Mouse (Mus musculus) layer of hippocampus, postnatal 14 days (tissue): ENCODE data around the gene Sertad1. TPM values are rescaled to one million over a fixed set of nuclear protein-coding genes. Genes with fewer than 3 reads are reported as not detected.

Experiments
- DNase-seq, 2 experiments: peaks; one replicate each; pipeline ENCODE4 v3.0.0; 2021 to 2022; ENCODE audit warnings: low spot score in 2 of 2, mixed read lengths in 1 of 2
- long read RNA-seq, 2 experiments: library from polyadenylated mRNA; stranded (forward); transcript quantifications; one replicate each; pipeline ENCODE4 v2.0.0; 2021
- total RNA-seq, 2 experiments: library from RNA; stranded (reverse); gene quantifications; 2 replicates each; pipeline ENCODE4 v1.2.3; 2021

The Sertad1 gene
- total RNA-seq: 1 to 10 TPM; 6.1 to 6.9 TPM
- long read RNA-seq, experiment 1, partial matches to known transcripts: 0 of 6 reads
- long read RNA-seq, experiment 1, other reads (novel, unspliced or antisense): 3 of 6 reads
- long read RNA-seq, experiment 2, partial matches to known transcripts: 0 of 3 reads
- long read RNA-seq, experiment 2, other reads (novel, unspliced or antisense): 1 of 3 reads

GRCm38 (mm10) chr7:27486770-27487697 is at the start of gene Sertad1:
Sertad1 (plus strand) TSS chr7:27486910.
- DNase-seq: peak; percentile 98 to 100

- no peak for DNase-seq
Observed at GRCm38 (mm10) chr7:27437544-27437943, 49.2 kb upstream of the Sertad1 start.

- DNase-seq: no peak
Observed at GRCm38 (mm10) chr7:27440014-27440413, 46.7 kb upstream of the Sertad1 start.

GRCm38 (mm10) chr7:27446051-27446450 is 40.7 kb upstream of the Sertad1 start:
- DNase-seq: no peak

- DNase-seq: peak; percentile 67 to 70
Observed at GRCm38 (mm10) chr7:27446521-27447418, 39.9 kb upstream of the Sertad1 start.

GRCm38 (mm10) chr7:27447419-27448286 is 39.1 kb upstream of the Sertad1 start, which contains the start of the genes Sptbn4 and Blvrb:
Sptbn4 (minus strand) TSS chr7:27447686.
Blvrb (plus strand) TSS chr7:27447978.
- DNase-seq: peak; percentile 94 to 99

GRCm38 (mm10) chr7:27448421-27449206 is 38.1 kb upstream of the Sertad1 start:
- peak in 1 of 2 experiments; percentile 12 for DNase-seq

GRCm38 (mm10) chr7:27449256-27449862 is 37.4 kb upstream of the Sertad1 start:
- peak; percentile 70 to 71 for DNase-seq

GRCm38 (mm10) chr7:27451359-27451758 is 35.4 kb upstream of the Sertad1 start:
- DNase-seq: no peak

GRCm38 (mm10) chr7:27452206-27452770 is 34.4 kb upstream of the Sertad1 start:
- no peak for DNase-seq

- DNase-seq: no peak
Observed at GRCm38 (mm10) chr7:27454461-27455121, 32.1 kb upstream of the Sertad1 start.

- DNase-seq: no peak
Observed at GRCm38 (mm10) chr7:27455273-27455672, 31.4 kb upstream of the Sertad1 start.

- no peak for DNase-seq
Observed at GRCm38 (mm10) chr7:27458614-27459013, 28.1 kb upstream of the Sertad1 start.

- no peak for DNase-seq
Observed at GRCm38 (mm10) chr7:27459640-27460039, 27.1 kb upstream of the Sertad1 start.

GRCm38 (mm10) chr7:27460477-27460876 is 26.2 kb upstream of the Sertad1 start:
- no peak for DNase-seq

- DNase-seq: no peak
Observed at GRCm38 (mm10) chr7:27467648-27468047, 19.1 kb upstream of the Sertad1 start.

- DNase-seq: no peak
Observed at GRCm38 (mm10) chr7:27471390-27472120, 15.2 kb upstream of the Sertad1 start.
